Mouse (Mus musculus) left cerebral cortex, adult 18-20 months (tissue): ENCODE measurements around the gene Numb. TPM values are rescaled to one million over a fixed set of nuclear protein-coding genes. Genes with fewer than 3 reads are reported as not detected.
A peak's percentile ranks its signal among the peaks of the same experiment; 100 is the strongest.

Experiments used
- DNase-seq, 2 experiments: peaks; one replicate each; pipeline ENCODE4 v3.0.0; 2021 to 2022; ENCODE audit warnings: low spot score in 2 of 2, mixed read lengths in 1 of 2
- total RNA-seq, 2 experiments: library from RNA; stranded (reverse); gene quantifications; 2 replicates each; pipeline ENCODE4 v1.2.3; 2021

Numb gene
- total RNA-seq, 2 experiments from 2014 or later, result 69.9 to 76.2 TPM

- DNase-seq, result no peak
These were observed 67.5 kb downstream of the Numb start for GRCm38 (mm10) chr12:83854281-83854680.

- no peak for DNase-seq
These were observed 69.1 kb downstream of the Numb start for GRCm38 (mm10) chr12:83852512-83853213.

GRCm38 (mm10) chr12:83850334-83850733 is 71.4 kb downstream of the Numb start:
- DNase-seq, result peak; percentile 25 to 38

- no peak for DNase-seq
These were observed 73.0 kb downstream of the Numb start for GRCm38 (mm10) chr12:83848595-83849231.

GRCm38 (mm10) chr12:83847877-83848276 is 73.9 kb downstream of the Numb start:
- no peak for DNase-seq

- DNase-seq, result no peak
These were observed 78.9 kb downstream of the Numb start for GRCm38 (mm10) chr12:83842678-83843440.

GRCm38 (mm10) chr12:83841409-83842190 is 80.1 kb downstream of the Numb start:
- no peak for DNase-seq

- DNase-seq, result no peak
These were observed 87.8 kb downstream of the Numb start for GRCm38 (mm10) chr12:83833979-83834378.

GRCm38 (mm10) chr12:83830424-83830823 is 91.3 kb downstream of the Numb start:
- DNase-seq, result no peak

GRCm38 (mm10) chr12:83816616-83817015 is 105.1 kb downstream of the Numb start:
- DNase-seq, result no peak

GRCm38 (mm10) chr12:83811901-83812300 is 109.8 kb downstream of the Numb start:
- no peak for DNase-seq

- no peak for DNase-seq
These were observed 118.1 kb downstream of the Numb start for GRCm38 (mm10) chr12:83803641-83804040.

GRCm38 (mm10) chr12:83800943-83801342 is 120.8 kb downstream of the Numb start:
- DNase-seq, result peak; percentile 46 to 58

GRCm38 (mm10) chr12:83798313-83798712 is 123.4 kb downstream of the Numb start:
- DNase-seq, result no peak

- no peak for DNase-seq
These were observed 126.1 kb downstream of the Numb start for GRCm38 (mm10) chr12:83795586-83795985.

- no peak for DNase-seq
These were observed 126.7 kb downstream of the Numb start for GRCm38 (mm10) chr12:83795051-83795450.

- no peak for DNase-seq
These were observed 128.9 kb downstream of the Numb start for GRCm38 (mm10) chr12:83792706-83793410.

- DNase-seq, result no peak
These were observed 130.0 kb downstream of the Numb start for GRCm38 (mm10) chr12:83791737-83792136.

- no peak for DNase-seq
These were observed 131.0 kb downstream of the Numb start for GRCm38 (mm10) chr12:83790749-83791148.

GRCm38 (mm10) chr12:83789781-83790140 is 132.0 kb downstream of the Numb start:
- no peak for DNase-seq
